Mouse (Mus musculus): Measurements from ENCODE around the gene Faxc. TPM values are rescaled to one million over a fixed set of nuclear protein-coding genes. Genes with fewer than 3 reads are reported as not detected.
A peak's percentile ranks its signal among the peaks of the same experiment; 100 is the strongest.

Faxc gene
- 2.3 and 6.8 TPM in 2 replicates for polyA plus RNA-seq (2014; fragmentation: Nextera tagmentation; extraction: Ambion mirVana)

DNA sequence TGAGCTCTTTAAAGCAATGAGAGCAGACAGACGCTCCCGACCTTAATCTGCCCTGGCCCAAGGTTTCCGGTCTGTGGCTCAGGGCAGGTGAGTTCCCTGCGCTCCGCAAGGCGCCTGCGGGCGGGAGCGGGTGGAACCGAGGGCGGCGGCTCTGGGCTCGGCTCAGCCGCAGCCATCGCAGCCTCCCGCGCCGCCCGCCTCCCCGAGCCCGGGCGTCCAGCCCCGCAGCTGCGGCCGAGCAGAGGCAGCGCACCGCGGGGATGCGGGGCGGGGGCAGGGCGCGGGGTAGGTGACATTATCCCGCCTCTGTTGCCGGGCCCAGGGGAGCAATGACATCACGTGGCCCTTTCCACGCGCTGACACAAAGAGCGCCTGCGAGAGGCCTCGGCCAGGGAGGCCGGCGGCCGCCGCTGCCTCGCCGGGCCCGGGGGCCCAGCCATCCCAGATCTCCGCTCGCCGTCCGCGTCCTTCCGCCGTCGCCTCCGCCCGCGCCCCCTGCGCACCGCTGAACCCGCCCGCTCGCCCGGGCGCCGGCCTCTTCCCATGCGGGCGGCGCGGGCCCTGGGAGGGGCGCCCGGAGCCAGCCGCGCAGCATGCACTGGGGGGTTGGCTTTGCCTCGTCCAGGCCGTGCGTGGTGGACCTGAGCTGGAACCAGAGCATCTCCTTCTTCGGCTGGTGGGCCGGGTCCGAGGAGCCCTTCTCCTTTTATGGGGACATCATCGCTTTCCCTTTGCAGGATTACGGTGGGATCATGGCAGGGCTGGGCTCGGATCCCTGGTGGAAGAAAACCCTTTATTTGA, at the start of gene Faxc:
Faxc (plus strand) TSS at position 359 of the 801 bp plus-strand sequence.
- no peaks in the 10 kb centered on the region for H3K27me3 ChIP-seq (ENCODE audit: control insufficient read depth, insufficient read depth, low read length)
- no peaks in the 10 kb centered on the region; the same call in 1 of the 2 replicates for H3K4me1 ChIP-seq (ENCODE audit: control insufficient read depth, insufficient read depth, low read length)
- H3K27ac ChIP-seq (ENCODE audit: low read depth, low read length): peak within 1 kb of the TSS; percentile 62; the same call in 1 of the 2 replicates
- under 1% methylated on average over 75 of the region's 83 CpGs for WGBS
- H3K4me3 ChIP-seq (ENCODE audit: low read length): peak within 1 kb of the TSS; percentile 78
- peak within 1 kb of the TSS; percentile 94 for H3K9ac ChIP-seq (ENCODE audit: low read depth, low read length)
- H3K4me2 ChIP-seq (replicated peaks; ENCODE audit: low read depth, low read length): peak within 1 kb of the TSS; percentile 90
- peak; percentile 93 for ATAC-seq (ENCODE audit: low FRiP score, low TSS enrichment)
- H3K9me3 ChIP-seq (ENCODE audit: control insufficient read depth, low read length): no peaks in the 10 kb centered on the region
- H3K36me3 ChIP-seq (ENCODE audit: control insufficient read depth, insufficient read depth, low read length): no peaks in the 10 kb centered on the region

GRCm38 (mm10) chr4:21882806-21883205, 48.3 kb upstream of the Faxc start:
- no peaks in the 10 kb centered on the region for H3K27me3 ChIP-seq (ENCODE audit: control insufficient read depth, insufficient read depth, low read length)
- H3K27ac ChIP-seq (ENCODE audit: low read depth, low read length): no peak overlapping the region
- ATAC-seq (ENCODE audit: low FRiP score, low TSS enrichment): no peak
- no peaks in the 10 kb centered on the region for H3K36me3 ChIP-seq (ENCODE audit: control insufficient read depth, insufficient read depth, low read length)
- H3K9ac ChIP-seq (ENCODE audit: low read depth, low read length): no peak overlapping the region
- WGBS: 95% methylated on average over 6 of the region's 6 CpGs
- no peak overlapping the region for H3K4me2 ChIP-seq (replicated peaks; ENCODE audit: low read depth, low read length)
- H3K9me3 ChIP-seq (ENCODE audit: control insufficient read depth, low read length): no peaks in the 10 kb centered on the region
- no peaks in the 10 kb centered on the region for H3K4me1 ChIP-seq (ENCODE audit: control insufficient read depth, insufficient read depth, low read length)
- H3K4me3 ChIP-seq (ENCODE audit: low read length): no peak overlapping the region

DNA sequence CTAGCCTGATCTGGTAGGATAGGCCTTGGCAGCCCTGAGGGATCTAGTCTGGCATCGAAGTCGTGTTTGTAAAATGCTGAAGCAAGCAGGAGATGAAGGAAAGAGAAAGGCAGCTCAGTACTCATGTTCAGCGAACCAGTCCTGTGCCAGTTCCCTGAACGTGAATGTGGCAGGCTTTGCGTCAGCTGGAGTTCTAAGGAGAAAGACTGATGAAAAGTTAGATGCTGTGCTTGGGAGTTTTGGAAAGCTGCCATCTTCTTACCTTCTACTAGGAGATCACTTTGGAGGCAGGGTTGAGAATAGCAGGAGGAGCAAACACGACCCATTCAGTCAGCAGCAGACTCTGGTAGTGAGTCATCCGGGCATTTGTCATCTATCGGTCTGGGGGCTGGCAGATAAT, 45.3 kb upstream of the Faxc start:
- Histone ChIP-seq H3K4me1 (ENCODE audit: control insufficient read depth, insufficient read depth, low read length) (no peaks in the 10 kb centered on the region), H3K9me3 (ENCODE audit: control insufficient read depth, low read length) (no peaks in the 10 kb centered on the region), H3K9ac (ENCODE audit: low read depth, low read length) (no peak overlapping the region), H3K27me3 (ENCODE audit: control insufficient read depth, insufficient read depth, low read length) (no peaks in the 10 kb centered on the region), H3K4me3 (ENCODE audit: low read length) (no peak overlapping the region), H3K4me2 (replicated peaks; ENCODE audit: low read depth, low read length) (no peak overlapping the region), H3K36me3 (ENCODE audit: control insufficient read depth, insufficient read depth, low read length) (no peaks in the 10 kb centered on the region), H3K27ac (ENCODE audit: low read depth, low read length) (no peak overlapping the region)
- ATAC-seq (ENCODE audit: low FRiP score, low TSS enrichment): no peak
- 86% methylated on average over 8 of the region's 8 CpGs for WGBS

GRCm38 (mm10) chr4:21931772-21932630, 872 bp downstream of the Faxc start:
- H3K4me2 ChIP-seq (replicated peaks; ENCODE audit: low read depth, low read length): peak overlapping the region; percentile 90
- no peaks in the 10 kb centered on the region for H3K9me3 ChIP-seq (ENCODE audit: control insufficient read depth, low read length)
- H3K4me3 ChIP-seq (ENCODE audit: low read length): peak overlapping the region; percentile 78
- H3K36me3 ChIP-seq (ENCODE audit: control insufficient read depth, insufficient read depth, low read length): no peaks in the 10 kb centered on the region; the same call in 1 of the 2 replicates
- no peaks in the 10 kb centered on the region; the same call in 1 of the 2 replicates for H3K4me1 ChIP-seq (ENCODE audit: control insufficient read depth, insufficient read depth, low read length)
- peak; percentile 45; the same call in 1 of the 2 replicates for ATAC-seq (ENCODE audit: low FRiP score, low TSS enrichment)
- H3K27me3 ChIP-seq (ENCODE audit: control insufficient read depth, insufficient read depth, low read length): no peaks in the 10 kb centered on the region
- H3K27ac ChIP-seq (ENCODE audit: low read depth, low read length): peak overlapping the region; percentile 62; the same call in 1 of the 2 replicates
- peak overlapping the region; percentile 94 for H3K9ac ChIP-seq (ENCODE audit: low read depth, low read length)
- WGBS: 14% methylated on average over 23 of the region's 23 CpGs

- H3K4me3 ChIP-seq (ENCODE audit: low read length): no peak overlapping the region
- no peak overlapping the region for H3K4me2 ChIP-seq (replicated peaks; ENCODE audit: low read depth, low read length)
- H3K9me3 ChIP-seq (ENCODE audit: control insufficient read depth, low read length): no peaks in the 10 kb centered on the region
- WGBS: 92% methylated on average over 2 of the region's 2 CpGs
- H3K4me1 ChIP-seq (ENCODE audit: control insufficient read depth, insufficient read depth, low read length): no peaks in the 10 kb centered on the region; the same call in 1 of the 2 replicates
- H3K27me3 ChIP-seq (ENCODE audit: control insufficient read depth, insufficient read depth, low read length): no peaks in the 10 kb centered on the region
- no peak for ATAC-seq (ENCODE audit: low FRiP score, low TSS enrichment)
- H3K27ac ChIP-seq (ENCODE audit: low read depth, low read length): no peak overlapping the region
- no peak overlapping the region for H3K9ac ChIP-seq (ENCODE audit: low read depth, low read length)
- no peaks in the 10 kb centered on the region; the same call in 1 of the 2 replicates for H3K36me3 ChIP-seq (ENCODE audit: control insufficient read depth, insufficient read depth, low read length)
These were observed 4.2 kb downstream of the Faxc start for GRCm38 (mm10) chr4:21935378-21935777.

- H3K9me3 ChIP-seq (ENCODE audit: control insufficient read depth, low read length): no peaks in the 10 kb centered on the region
- H3K36me3 ChIP-seq (ENCODE audit: control insufficient read depth, insufficient read depth, low read length): no peaks in the 10 kb centered on the region; the same call in 1 of the 2 replicates
- H3K4me1 ChIP-seq (ENCODE audit: control insufficient read depth, insufficient read depth, low read length): no peaks in the 10 kb centered on the region; the same call in 1 of the 2 replicates
- H3K9ac ChIP-seq (ENCODE audit: low read depth, low read length): no peak overlapping the region
- H3K4me2 ChIP-seq (replicated peaks; ENCODE audit: low read depth, low read length): no peak overlapping the region
- no peak overlapping the region for H3K27ac ChIP-seq (ENCODE audit: low read depth, low read length)
- no peak for ATAC-seq (ENCODE audit: low FRiP score, low TSS enrichment)
- no peaks in the 10 kb centered on the region for H3K27me3 ChIP-seq (ENCODE audit: control insufficient read depth, insufficient read depth, low read length)
- WGBS: 91% methylated on average over 9 of the region's 9 CpGs
- H3K4me3 ChIP-seq (ENCODE audit: low read length): no peak overlapping the region
These were observed 5.3 kb downstream of the Faxc start for GRCm38 (mm10) chr4:21936424-21936823.

GRCm38 (mm10) chr4:21937890-21938289, 6.8 kb downstream of the Faxc start:
- 92% methylated on average over 8 of the region's 8 CpGs for WGBS
- Histone ChIP-seq H3K27ac (ENCODE audit: low read depth, low read length) (no peak overlapping the region), H3K4me3 (ENCODE audit: low read length) (no peak overlapping the region), H3K36me3 (ENCODE audit: control insufficient read depth, insufficient read depth, low read length) (no peaks in the 10 kb centered on the region; the same call in 1 of the 2 replicates), H3K27me3 (ENCODE audit: control insufficient read depth, insufficient read depth, low read length) (no peaks in the 10 kb centered on the region), H3K4me1 (ENCODE audit: control insufficient read depth, insufficient read depth, low read length) (no peaks in the 10 kb centered on the region), H3K4me2 (replicated peaks; ENCODE audit: low read depth, low read length) (no peak overlapping the region), H3K9me3 (ENCODE audit: control insufficient read depth, low read length) (no peaks in the 10 kb centered on the region), H3K9ac (ENCODE audit: low read depth, low read length) (no peak overlapping the region)
- ATAC-seq (ENCODE audit: low FRiP score, low TSS enrichment): no peak

GRCm38 (mm10) chr4:21944672-21945071, 13.5 kb downstream of the Faxc start:
- Histone ChIP-seq H3K9ac (ENCODE audit: low read depth, low read length) (no peak overlapping the region), H3K4me1 (ENCODE audit: control insufficient read depth, insufficient read depth, low read length) (no peaks in the 10 kb centered on the region), H3K36me3 (ENCODE audit: control insufficient read depth, insufficient read depth, low read length) (peaks cover 2% of the 10 kb centered on the region; the same call in 1 of the 2 replicates), H3K4me2 (replicated peaks; ENCODE audit: low read depth, low read length) (no peak overlapping the region), H3K27me3 (ENCODE audit: control insufficient read depth, insufficient read depth, low read length) (no peaks in the 10 kb centered on the region), H3K9me3 (ENCODE audit: control insufficient read depth, low read length) (no peaks in the 10 kb centered on the region), H3K4me3 (ENCODE audit: low read length) (no peak overlapping the region), H3K27ac (ENCODE audit: low read depth, low read length) (no peak overlapping the region)
- no peak for ATAC-seq (ENCODE audit: low FRiP score, low TSS enrichment)
- 91% methylated on average over 3 of the region's 3 CpGs for WGBS

Measured in kidney, embryonic 14.5 days (tissue).